Mouse (Mus musculus): Measurements from ENCODE around the gene Auh. TPM values are rescaled to one million over a fixed set of nuclear protein-coding genes. Genes with fewer than 3 reads are reported as not detected.

Gene Auh
- polyA plus RNA-seq, 1 experiment: 88.6 TPM

DNA sequence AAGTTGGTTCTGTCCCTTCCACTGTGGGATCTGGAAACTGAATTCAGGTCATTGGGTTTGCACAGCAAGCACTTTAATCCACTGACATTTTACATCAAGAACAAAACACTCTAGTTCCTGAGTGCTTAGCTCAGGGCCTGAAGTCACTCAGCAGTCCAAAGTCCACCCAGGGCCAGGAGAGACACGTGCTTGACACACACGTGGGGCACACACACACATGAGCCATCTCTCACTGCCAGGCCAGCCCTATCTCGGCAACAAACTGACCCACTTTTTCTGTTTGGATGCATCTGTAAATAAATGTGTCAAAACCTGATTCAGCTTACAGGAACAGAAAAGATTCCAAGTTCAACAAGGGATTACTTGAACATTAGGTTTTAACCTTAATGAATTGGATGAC lies 45.2 kb upstream of the Auh start:
- Histone ChIP-seq H3K4me1 (ENCODE audit: control insufficient read depth, insufficient read depth, low read length) (peaks cover 28% of the 10 kb centered on the region), H3K4me3 (ENCODE audit: insufficient read depth, low read depth, low read length) (no peak overlapping the region), H3K27me3 (replicated peaks; ENCODE audit: control insufficient read depth, insufficient read depth, low read length) (no peaks in the 10 kb centered on the region), H3K36me3 (ENCODE audit: control insufficient read depth, insufficient read depth, low read length) (no peaks in the 10 kb centered on the region), H3K27ac (ENCODE audit: insufficient read depth, low read depth, low read length) (no peak overlapping the region)
- 47% methylated on average over 3 of the region's 3 CpGs for WGBS
- DNase-seq: peak; percentile 95
- TF ChIP-seq POLR2A (IDR thresholded peaks at IDR 0.05; ENCODE audit: low read depth, low read length) (no peak), CTCF (conservative IDR thresholded peaks at IDR 0.05; ENCODE audit: insufficient read depth, insufficient read length, low read depth, low read length) (no peak)

- Histone ChIP-seq H3K4me3 (ENCODE audit: insufficient read depth, low read depth, low read length) (no peak overlapping the region), H3K36me3 (ENCODE audit: control insufficient read depth, insufficient read depth, low read length) (no peaks in the 10 kb centered on the region), H3K27me3 (replicated peaks; ENCODE audit: control insufficient read depth, insufficient read depth, low read length) (no peaks in the 10 kb centered on the region), H3K27ac (ENCODE audit: insufficient read depth, low read depth, low read length) (no peak overlapping the region), H3K4me1 (ENCODE audit: control insufficient read depth, insufficient read depth, low read length) (peaks cover 24% of the 10 kb centered on the region)
- no peak for TF ChIP-seq POLR2A (IDR thresholded peaks at IDR 0.05; ENCODE audit: low read depth, low read length)
- no peak for TF ChIP-seq CTCF (conservative IDR thresholded peaks at IDR 0.05; ENCODE audit: insufficient read depth, insufficient read length, low read depth, low read length)
- WGBS: 95% methylated on average over 10 of the region's 10 CpGs
- DNase-seq: no peak
Measured at GRCm38 (mm10) chr13:52973427-52973826, 43.9 kb upstream of the Auh start.

GRCm38 (mm10) chr13:52972626-52973025 lies 43.1 kb upstream of the Auh start:
- no peak overlapping the region for H3K27ac ChIP-seq (ENCODE audit: insufficient read depth, low read depth, low read length)

GRCm38 (mm10) chr13:52970876-52971275 lies 41.4 kb upstream of the Auh start:
- H3K27me3 ChIP-seq (replicated peaks; ENCODE audit: control insufficient read depth, insufficient read depth, low read length): no peaks in the 10 kb centered on the region
- H3K36me3 ChIP-seq (ENCODE audit: control insufficient read depth, insufficient read depth, low read length): peaks cover 2% of the 10 kb centered on the region; the same call in 1 of the 2 replicates
- no peak for DNase-seq
- 87% methylated on average over 6 of the region's 6 CpGs for WGBS
- peaks cover 9% of the 10 kb centered on the region for H3K4me1 ChIP-seq (ENCODE audit: control insufficient read depth, insufficient read depth, low read length)
- no peak overlapping the region for H3K4me3 ChIP-seq (ENCODE audit: insufficient read depth, low read depth, low read length)
- H3K27ac ChIP-seq (ENCODE audit: insufficient read depth, low read depth, low read length): no peak overlapping the region
- no peak for TF ChIP-seq CTCF (conservative IDR thresholded peaks at IDR 0.05; ENCODE audit: insufficient read depth, insufficient read length, low read depth, low read length)
- TF ChIP-seq POLR2A (IDR thresholded peaks at IDR 0.05; ENCODE audit: low read depth, low read length): no peak

More at GRCm38 (mm10) chr13:52972626-52973025, 43.1 kb upstream of the Auh start:
- no peak for TF ChIP-seq POLR2A (IDR thresholded peaks at IDR 0.05; ENCODE audit: low read depth, low read length)
- no peak for TF ChIP-seq CTCF (conservative IDR thresholded peaks at IDR 0.05; ENCODE audit: insufficient read depth, insufficient read length, low read depth, low read length)
- peaks cover 2% of the 10 kb centered on the region; the same call in 1 of the 2 replicates for H3K36me3 ChIP-seq (ENCODE audit: control insufficient read depth, insufficient read depth, low read length)
- WGBS: 87% methylated on average over 3 of the region's 3 CpGs
- no peak for DNase-seq
- H3K27me3 ChIP-seq (replicated peaks; ENCODE audit: control insufficient read depth, insufficient read depth, low read length): no peaks in the 10 kb centered on the region
- H3K4me1 ChIP-seq (ENCODE audit: control insufficient read depth, insufficient read depth, low read length): peaks cover 18% of the 10 kb centered on the region
- H3K4me3 ChIP-seq (ENCODE audit: insufficient read depth, low read depth, low read length): no peak overlapping the region

- H3K36me3 ChIP-seq (ENCODE audit: control insufficient read depth, insufficient read depth, low read length): peaks cover 1% of the 10 kb centered on the region; the same call in 1 of the 2 replicates
- no peak overlapping the region for H3K4me3 ChIP-seq (ENCODE audit: insufficient read depth, low read depth, low read length)
- no peak overlapping the region for H3K27ac ChIP-seq (ENCODE audit: insufficient read depth, low read depth, low read length)
- no peak for DNase-seq
- WGBS: 93% methylated on average over 4 of the region's 4 CpGs
- H3K27me3 ChIP-seq (replicated peaks; ENCODE audit: control insufficient read depth, insufficient read depth, low read length): no peaks in the 10 kb centered on the region
- no peaks in the 10 kb centered on the region for H3K4me1 ChIP-seq (ENCODE audit: control insufficient read depth, insufficient read depth, low read length)
- no peak for TF ChIP-seq POLR2A (IDR thresholded peaks at IDR 0.05; ENCODE audit: low read depth, low read length)
- no peak for TF ChIP-seq CTCF (conservative IDR thresholded peaks at IDR 0.05; ENCODE audit: insufficient read depth, insufficient read length, low read depth, low read length)
Measured at GRCm38 (mm10) chr13:52962922-52963321, 33.4 kb upstream of the Auh start.

GRCm38 (mm10) chr13:52962361-52962760 lies 32.9 kb upstream of the Auh start:
- WGBS: 82% methylated on average over 6 of the region's 6 CpGs
- no peak for TF ChIP-seq POLR2A (IDR thresholded peaks at IDR 0.05; ENCODE audit: low read depth, low read length)
- TF ChIP-seq CTCF (conservative IDR thresholded peaks at IDR 0.05; ENCODE audit: insufficient read depth, insufficient read length, low read depth, low read length): no peak
- no peak overlapping the region for H3K27ac ChIP-seq (ENCODE audit: insufficient read depth, low read depth, low read length)
- no peak for DNase-seq
- H3K4me3 ChIP-seq (ENCODE audit: insufficient read depth, low read depth, low read length): no peak overlapping the region
- no peaks in the 10 kb centered on the region for H3K36me3 ChIP-seq (ENCODE audit: control insufficient read depth, insufficient read depth, low read length)
- H3K27me3 ChIP-seq (replicated peaks; ENCODE audit: control insufficient read depth, insufficient read depth, low read length): no peaks in the 10 kb centered on the region
- H3K4me1 ChIP-seq (ENCODE audit: control insufficient read depth, insufficient read depth, low read length): no peaks in the 10 kb centered on the region

DNA sequence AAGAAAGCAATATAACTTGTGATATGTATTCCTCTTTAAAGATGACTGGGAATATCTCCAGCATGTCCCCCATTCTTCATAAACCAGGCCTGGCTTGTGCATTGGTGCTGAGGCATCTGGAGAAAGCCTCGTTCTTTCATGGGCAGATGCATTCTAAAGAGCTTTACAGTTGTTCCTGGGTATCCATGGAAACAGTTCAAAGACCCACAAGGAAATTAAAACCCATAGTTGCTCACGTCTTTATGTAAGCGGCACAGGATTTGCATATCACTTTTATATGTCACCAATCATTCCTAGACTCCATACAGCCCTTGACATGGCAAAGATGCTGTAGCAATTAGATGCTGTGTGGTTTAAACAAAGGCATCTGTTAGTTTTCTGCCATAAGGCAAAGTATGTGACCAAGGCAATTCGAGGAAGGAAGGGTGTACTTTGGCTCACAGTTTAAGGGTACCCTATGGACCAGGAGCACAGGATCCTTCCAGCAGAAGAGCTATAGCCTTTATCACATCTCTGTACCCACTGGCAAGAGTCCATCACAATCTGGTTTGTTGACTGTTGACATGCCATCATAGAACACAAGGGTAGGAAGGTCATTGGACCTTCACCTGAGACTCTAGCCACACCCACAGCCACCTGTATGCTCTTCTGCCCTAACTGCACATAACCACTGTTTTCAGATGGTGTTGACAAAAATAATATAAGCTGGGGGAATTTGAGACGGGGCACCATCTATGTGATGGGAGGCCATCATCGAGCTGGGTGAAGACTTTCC lies 24.5 kb upstream of the Auh start:
- Histone ChIP-seq H3K36me3 (ENCODE audit: control insufficient read depth, insufficient read depth, low read length) (no peaks in the 10 kb centered on the region), H3K4me3 (ENCODE audit: insufficient read depth, low read depth, low read length) (no peak overlapping the region), H3K4me1 (ENCODE audit: control insufficient read depth, insufficient read depth, low read length) (no peaks in the 10 kb centered on the region), H3K27me3 (replicated peaks; ENCODE audit: control insufficient read depth, insufficient read depth, low read length) (no peaks in the 10 kb centered on the region), H3K27ac (ENCODE audit: insufficient read depth, low read depth, low read length) (no peak overlapping the region)
- 85% methylated on average over 6 of the region's 6 CpGs for WGBS
- DNase-seq: no peak
- TF ChIP-seq POLR2A (IDR thresholded peaks at IDR 0.05; ENCODE audit: low read depth, low read length) (no peak), CTCF (conservative IDR thresholded peaks at IDR 0.05; ENCODE audit: insufficient read depth, insufficient read length, low read depth, low read length) (no peak)
